Mouse (Mus musculus): ENCODE measurements around the gene Oxct2a. TPM values are rescaled to one million over a fixed set of nuclear protein-coding genes. Genes with fewer than 3 reads are reported as not detected.
"Not testable (repeated sequence)": the region's sequence is repeated elsewhere in the genome, so short reads cannot be mapped to it uniquely, and the experiment has no call there.

The Oxct2a gene
- polyA plus RNA-seq, 1 experiment from 2014 or later, result not detected

DNA sequence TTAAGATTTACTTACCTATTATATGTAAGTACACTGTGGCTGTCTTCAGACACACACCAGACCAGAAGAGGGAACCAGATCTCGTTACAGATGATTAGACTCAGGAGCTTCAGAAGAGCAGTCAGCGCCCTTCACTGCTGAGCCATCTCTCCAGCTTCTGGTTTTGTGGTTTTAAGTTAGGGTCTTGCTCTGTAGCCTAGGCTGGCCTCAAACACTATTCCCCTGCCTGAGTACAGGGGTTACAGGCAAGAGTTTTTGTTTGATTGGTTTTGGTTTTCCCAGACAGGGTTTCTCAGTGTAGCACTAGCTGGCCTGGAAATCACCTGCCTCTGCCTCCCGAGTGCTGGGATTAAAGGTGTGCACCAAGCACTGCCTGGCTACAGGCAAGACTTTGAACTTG lies 31.0 kb downstream of the Oxct2a start:
- Histone ChIP-seq H3K9ac (no peak overlapping the region), H3K27me3 (no peaks in the 10 kb centered on the region), H3K27ac (no peak overlapping the region), H3K4me1 (peaks cover 4% of the 10 kb centered on the region), H3K36me3 (peaks cover 99% of the 10 kb centered on the region), H3K4me3 (replicated peaks) (no peak overlapping the region), H3K4me2 (no peak overlapping the region), H3K9me3 (replicated peaks) (no peaks in the 10 kb centered on the region)
- no peak for ATAC-seq (replicated peaks; ENCODE audit: low FRiP score)
- WGBS, result 87% methylated on average over 3 of the region's 3 CpGs

DNA sequence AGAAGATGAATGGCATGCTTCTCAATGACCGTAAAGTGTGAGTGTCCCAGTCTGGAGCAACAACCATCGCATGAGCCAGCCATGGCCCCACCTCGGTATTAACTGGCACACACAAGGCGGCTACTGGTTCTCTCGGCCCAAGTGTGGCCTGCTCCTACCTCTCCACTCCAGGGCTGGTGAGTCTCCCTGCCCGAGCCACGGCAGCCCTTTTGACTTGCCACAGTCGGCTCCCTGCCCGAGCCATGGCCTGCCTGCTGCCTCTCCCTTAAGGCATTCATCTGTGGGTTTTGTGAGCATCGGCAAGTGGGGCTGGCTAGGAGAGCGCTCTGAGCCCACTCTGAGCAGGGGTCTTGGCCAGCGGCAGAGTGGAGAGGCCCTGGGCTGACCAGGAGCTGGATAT lies 34.4 kb downstream of the Oxct2a start:
- no peak overlapping the region for H3K9ac ChIP-seq
- H3K4me2 ChIP-seq, result no peak overlapping the region
- H3K27me3 ChIP-seq, result no peaks in the 10 kb centered on the region
- H3K9me3 ChIP-seq (replicated peaks), result no peaks in the 10 kb centered on the region
- peaks cover 79% of the 10 kb centered on the region for H3K36me3 ChIP-seq
- H3K4me1 ChIP-seq, result peaks cover 32% of the 10 kb centered on the region
- 90% methylated on average over 12 of the region's 12 CpGs for WGBS
- H3K27ac ChIP-seq, result no peak overlapping the region
- no peak overlapping the region for H3K4me3 ChIP-seq (replicated peaks)
- no peak for ATAC-seq (replicated peaks; ENCODE audit: low FRiP score)

DNA sequence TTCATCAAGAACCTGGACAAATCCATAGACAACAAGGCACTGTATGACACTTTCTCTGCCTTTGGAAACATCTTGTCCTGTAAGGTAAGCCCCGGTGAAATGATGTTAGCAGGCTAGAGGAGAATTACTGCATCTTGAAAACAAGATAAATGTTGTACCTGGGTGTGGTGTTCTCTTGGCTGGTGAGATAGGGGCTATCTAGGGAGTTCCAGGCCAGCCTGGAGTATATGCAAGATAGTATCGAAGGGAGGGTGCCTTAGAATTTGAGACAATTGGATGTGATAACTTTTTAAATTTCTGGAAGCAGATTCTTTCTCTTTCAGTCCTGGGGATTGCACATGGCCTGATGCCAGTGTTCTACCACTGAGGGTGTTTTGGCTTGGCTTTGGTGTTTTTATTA lies 36.6 kb downstream of the Oxct2a start:
- WGBS, result 85% methylated on average over 2 of the region's 2 CpGs
- Histone ChIP-seq H3K27ac (no peak overlapping the region), H3K4me3 (replicated peaks) (no peak overlapping the region), H3K9ac (no peak overlapping the region), H3K9me3 (replicated peaks) (no peaks in the 10 kb centered on the region), H3K27me3 (no peaks in the 10 kb centered on the region), H3K4me2 (no peak overlapping the region), H3K36me3 (peaks cover 56% of the 10 kb centered on the region), H3K4me1 (peaks cover 36% of the 10 kb centered on the region)
- ATAC-seq (replicated peaks; ENCODE audit: low FRiP score), result no peak

DNA sequence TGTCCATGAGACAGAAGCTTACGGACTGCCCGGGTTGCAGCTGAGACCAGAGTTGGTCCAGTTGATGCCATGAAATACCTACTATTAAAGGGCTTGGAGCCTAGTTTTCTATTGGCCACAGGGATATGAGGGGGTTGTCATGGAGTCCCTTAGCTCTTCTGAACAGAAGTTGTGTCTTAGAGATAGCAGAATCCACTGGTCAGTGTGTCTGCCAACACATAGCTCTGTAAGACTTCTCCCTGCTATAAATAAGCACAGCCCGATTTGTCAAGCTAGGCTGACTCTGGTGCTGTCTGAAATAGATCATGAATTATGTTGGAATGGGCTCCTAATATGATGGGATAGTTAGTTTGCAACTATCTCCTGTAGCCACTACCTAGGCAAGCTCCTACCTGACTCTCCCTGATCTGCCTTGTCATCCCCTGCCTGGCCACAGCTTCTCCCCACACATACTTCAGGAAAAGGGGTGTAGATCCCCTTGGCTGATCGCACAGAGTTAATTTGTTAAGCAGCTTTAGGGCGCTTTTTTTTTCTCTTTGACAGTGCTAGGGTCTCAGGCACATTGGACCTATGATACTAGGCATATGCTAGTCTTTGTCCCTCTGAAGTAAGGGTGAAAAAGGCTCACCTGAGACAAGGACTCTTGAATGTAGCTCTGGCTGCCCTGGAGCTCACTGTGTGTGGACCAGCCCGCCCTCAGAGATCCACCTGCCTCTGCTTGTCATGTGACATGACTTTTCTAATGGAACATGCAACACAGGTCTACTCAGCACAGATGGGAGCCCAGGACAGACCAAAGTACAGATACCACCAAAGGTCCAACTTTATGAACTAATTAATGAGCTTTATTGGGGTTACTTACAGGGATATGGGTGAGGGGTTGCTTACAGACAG lies 38.5 kb downstream of the Oxct2a start:
- H3K9ac ChIP-seq, result peak overlapping the region; percentile 53
- peak overlapping the region; percentile 80 for H3K4me2 ChIP-seq
- no peaks in the 10 kb centered on the region for H3K9me3 ChIP-seq (replicated peaks)
- H3K27ac ChIP-seq, result no peak overlapping the region; the same call in 1 of the 2 replicates
- 63% methylated on average over 6 of the region's 6 CpGs for WGBS
- H3K4me3 ChIP-seq (replicated peaks), result peak overlapping the region; percentile 59
- H3K36me3 ChIP-seq, result peaks cover 38% of the 10 kb centered on the region
- no peaks in the 10 kb centered on the region for H3K27me3 ChIP-seq
- no peak for ATAC-seq (replicated peaks; ENCODE audit: low FRiP score)
- H3K4me1 ChIP-seq, result peaks cover 36% of the 10 kb centered on the region

DNA sequence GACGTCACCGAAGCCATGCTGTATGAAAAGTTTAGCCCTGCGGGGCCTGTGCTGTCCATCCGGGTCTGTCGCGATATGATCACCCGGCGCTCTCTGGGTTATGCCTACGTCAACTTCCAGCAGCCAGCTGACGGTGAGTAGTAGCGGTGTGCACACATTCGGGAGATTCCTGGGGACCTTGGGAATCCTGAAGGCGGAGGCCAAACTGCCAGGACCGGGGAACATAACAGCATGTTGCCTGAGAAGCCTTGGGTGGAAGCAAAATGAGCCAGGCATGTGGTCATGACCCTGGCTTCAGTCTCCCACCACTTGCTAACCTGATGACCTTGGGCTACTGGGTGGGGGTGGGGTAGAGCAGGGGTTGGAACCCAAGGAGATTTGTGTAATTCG lies 39.8 kb downstream of the Oxct2a start:
- WGBS, result under 1% methylated on average over 15 of the region's 15 CpGs
- H3K36me3 ChIP-seq, result peaks cover 25% of the 10 kb centered on the region
- peak overlapping the region; percentile 53 for H3K9ac ChIP-seq
- peaks cover 36% of the 10 kb centered on the region for H3K4me1 ChIP-seq
- not testable (repeated sequence) for H3K27me3 ChIP-seq; ATAC-seq (replicated peaks; ENCODE audit: low FRiP score); H3K9me3 ChIP-seq (replicated peaks)
- peak overlapping the region; percentile 59 for H3K4me3 ChIP-seq (replicated peaks)
- peak overlapping the region; percentile 80 for H3K4me2 ChIP-seq
- H3K27ac ChIP-seq, result 0 out of 2 replicates have a peak overlapping the region, but pooled peaks have one; percentile 45

DNA sequence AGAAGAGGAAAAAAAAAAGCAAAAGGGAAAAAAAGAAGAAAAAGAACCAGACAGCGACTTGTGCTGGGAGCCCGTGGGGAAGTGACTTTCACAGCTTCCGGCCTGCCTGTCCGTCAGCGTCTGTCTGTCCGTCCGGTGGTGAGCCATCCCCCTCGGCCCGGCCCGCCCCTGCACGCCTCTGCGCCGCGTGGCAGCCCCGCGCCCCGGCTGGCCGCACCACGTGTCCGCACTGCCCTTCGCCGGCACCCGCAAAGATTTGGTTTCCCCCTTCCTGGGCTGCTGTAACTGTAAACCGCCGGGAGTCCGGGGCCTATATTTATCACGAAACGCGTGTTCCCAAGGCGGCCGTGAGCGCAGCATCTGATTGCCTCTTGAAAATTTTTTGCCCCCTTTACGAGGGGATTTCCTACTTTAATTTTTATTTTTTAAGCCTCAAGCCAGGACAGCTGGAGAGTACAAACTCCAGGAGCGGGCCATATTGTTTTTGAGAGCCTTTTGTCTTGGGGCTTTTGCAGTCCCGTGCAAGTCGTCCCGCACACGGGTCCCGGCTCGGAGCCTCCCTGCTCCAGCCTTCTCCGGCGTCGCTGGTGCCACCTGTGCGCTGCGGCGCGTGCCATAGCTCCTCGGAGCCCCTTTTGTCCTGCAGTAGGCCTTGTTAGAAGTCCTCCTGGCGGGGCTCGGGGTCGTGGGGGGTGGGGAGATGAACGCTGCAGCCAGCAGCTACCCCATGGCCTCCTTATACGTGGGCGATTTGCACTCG lies 40.3 kb downstream of the Oxct2a start:
- under 1% methylated on average over 38 of the region's 55 CpGs for WGBS

DNA sequence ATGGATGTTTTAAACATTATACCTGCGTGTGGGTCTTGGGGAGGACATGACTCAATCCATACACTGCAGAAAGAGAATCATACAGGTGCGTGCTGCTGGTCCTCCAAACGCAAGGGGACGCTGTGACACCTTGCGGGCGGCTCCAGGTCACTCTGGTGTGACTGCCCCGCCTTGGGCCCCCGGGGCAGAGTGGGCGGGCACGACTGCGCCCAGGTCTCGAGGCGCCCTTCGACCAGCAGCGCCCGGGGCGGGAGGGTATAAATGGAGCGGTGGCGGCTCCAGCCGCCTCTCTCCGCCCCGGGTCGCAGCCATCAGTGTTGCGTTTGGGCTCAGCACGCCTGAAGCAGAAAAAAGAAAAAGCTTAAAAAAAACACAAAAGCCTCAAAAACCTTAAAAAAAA lies 40.9 kb downstream of the Oxct2a start:
- H3K4me2 ChIP-seq, result peak overlapping the region; percentile 80
- no peaks in the 10 kb centered on the region for H3K9me3 ChIP-seq (replicated peaks)
- H3K9ac ChIP-seq, result peak overlapping the region; percentile 53; the same call in 1 of the 2 replicates
- under 1% methylated on average over 25 of the region's 25 CpGs for WGBS
- H3K27ac ChIP-seq, result peak overlapping the region; percentile 85
- H3K4me1 ChIP-seq, result peaks cover 33% of the 10 kb centered on the region
- H3K36me3 ChIP-seq, result peaks cover 14% of the 10 kb centered on the region
- H3K4me3 ChIP-seq (replicated peaks), result peak overlapping the region; percentile 59
- ATAC-seq (replicated peaks; ENCODE audit: low FRiP score), result peak; percentile 93
- H3K27me3 ChIP-seq, result no peaks in the 10 kb centered on the region

More for the DNA sequence above, 40.3 kb downstream of the Oxct2a start:
- Histone ChIP-seq H3K9ac (peak overlapping the region; percentile 53), H3K4me1 (peaks cover 36% of the 10 kb centered on the region), H3K4me2 (peak overlapping the region; percentile 80), H3K36me3 (peaks cover 19% of the 10 kb centered on the region), H3K27ac (peak overlapping the region; percentile 85), H3K4me3 (replicated peaks) (peak overlapping the region; percentile 59)
- H3K27me3 ChIP-seq; H3K9me3 ChIP-seq (replicated peaks): not testable (repeated sequence)
- ATAC-seq (replicated peaks; ENCODE audit: low FRiP score), result peak; percentile 57

DNA sequence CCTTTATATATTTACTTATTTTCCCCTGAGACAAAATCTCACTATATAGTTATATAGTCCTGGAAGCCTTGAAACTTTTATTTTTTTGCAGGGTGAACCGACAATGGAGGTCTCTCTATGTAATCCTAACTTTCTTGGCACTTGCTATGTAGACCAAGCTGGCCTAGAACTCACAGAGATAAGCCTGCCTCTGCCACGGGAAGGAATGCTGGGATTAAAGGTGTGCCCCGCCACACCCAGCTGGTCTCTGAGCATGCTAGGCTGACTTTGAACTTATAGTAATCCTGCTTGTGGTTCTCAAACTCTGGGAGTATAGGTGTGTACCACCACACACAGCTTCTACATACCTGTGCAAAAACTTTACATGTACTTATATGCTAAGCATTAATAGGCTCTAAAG lies 43.3 kb downstream of the Oxct2a start:
- H3K4me2 ChIP-seq, result no peak overlapping the region
- no peak overlapping the region for H3K4me3 ChIP-seq (replicated peaks)
- no peak overlapping the region for H3K27ac ChIP-seq
- no peaks in the 10 kb centered on the region for H3K27me3 ChIP-seq
- H3K9ac ChIP-seq, result no peak overlapping the region
- H3K36me3 ChIP-seq, result no peaks in the 10 kb centered on the region
- ATAC-seq (replicated peaks; ENCODE audit: low FRiP score), result no peak
- WGBS, result 76% methylated on average over 3 of the region's 3 CpGs
- H3K9me3 ChIP-seq (replicated peaks), result no peaks in the 10 kb centered on the region
- peaks cover 15% of the 10 kb centered on the region for H3K4me1 ChIP-seq

Other genes with a start within 250 kb of the Oxct2a start
- 0.33 and 0.49 TPM in 2 replicates for gene Bmp8b, start 218.5 kb downstream of the Oxct2a start, polyA plus RNA-seq (2015; fragmentation: Nextera tagmentation; extraction: Ambion mirVana)
- not detected in 2 replicates for gene Oxct2b, start 207.4 kb downstream of the Oxct2a start, polyA plus RNA-seq (2015; fragmentation: Nextera tagmentation; extraction: Ambion mirVana)
- gene Ppie, start 183.7 kb downstream of the Oxct2a start, polyA plus RNA-seq (2015; fragmentation: Nextera tagmentation; extraction: Ambion mirVana), result 105 and 109 TPM in 2 replicates
- gene Hpcal4, start 140.4 kb downstream of the Oxct2a start, polyA plus RNA-seq (2015; fragmentation: Nextera tagmentation; extraction: Ambion mirVana), result 1.3 TPM in 2 replicates
- gene Nt5c1a, start 122.1 kb downstream of the Oxct2a start, polyA plus RNA-seq (2015; fragmentation: Nextera tagmentation; extraction: Ambion mirVana), result 0.25 and 0.49 TPM in 2 replicates
- 44.2 and 47.7 TPM in 2 replicates for gene Heyl, start 90.1 kb downstream of the Oxct2a start, polyA plus RNA-seq (2015; fragmentation: Nextera tagmentation; extraction: Ambion mirVana)
- gene Pabpc4, start 61.3 kb downstream of the Oxct2a start, polyA plus RNA-seq (2015; fragmentation: Nextera tagmentation; extraction: Ambion mirVana), result 45.3 and 47.4 TPM in 2 replicates
- gene Bmp8a, start 19.6 kb upstream of the Oxct2a start, polyA plus RNA-seq (2015; fragmentation: Nextera tagmentation; extraction: Ambion mirVana), result 0.19 and 0.90 TPM in 2 replicates